Mouse (Mus musculus): ENCODE measurements around the gene Pnkd. TPM values are rescaled to one million over a fixed set of nuclear protein-coding genes. Genes with fewer than 3 reads are reported as not detected.
"Not testable (repeated sequence)": the region's sequence is repeated elsewhere in the genome, so short reads cannot be mapped to it uniquely, and the experiment has no call there.

Gene Pnkd
- polyA plus RNA-seq, 1 experiment from 2014 or later, result 169 TPM

DNA sequence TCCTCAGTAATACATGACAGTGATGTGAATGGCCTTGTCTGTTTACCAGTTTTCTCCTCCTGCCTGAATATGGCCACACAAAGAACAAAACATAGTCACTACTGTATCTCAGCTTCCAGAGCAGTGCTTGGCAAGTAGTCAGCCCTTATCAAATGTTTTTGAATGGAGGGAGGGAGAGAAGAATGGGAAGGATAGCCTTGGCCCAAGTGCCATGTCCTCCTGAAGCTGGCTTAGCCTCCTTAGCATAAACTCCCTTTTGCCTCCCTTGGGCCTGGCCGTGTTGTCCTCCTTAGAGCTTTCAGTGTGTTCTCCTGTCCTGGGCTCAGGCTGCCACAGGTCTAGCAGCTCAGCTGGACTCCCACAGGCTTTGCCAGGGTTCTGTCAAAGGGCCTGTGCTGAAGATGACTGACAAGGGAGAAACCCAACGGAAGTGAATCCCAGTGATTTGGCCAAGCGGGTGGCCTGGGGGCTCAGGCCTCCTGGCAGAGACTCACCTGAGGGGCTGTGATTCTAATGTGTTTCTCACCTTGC, 52.6 kb downstream of the Pnkd start:
- 78% methylated on average over 3 of the region's 3 CpGs for WGBS
- DNase-seq (ENCODE audit: low spot score), result no peak
- Histone ChIP-seq H3K4me3 (replicated peaks; ENCODE audit: low read depth, low read length) (no peak overlapping the region), H3K9ac (ENCODE audit: low read depth, low read length) (no peak overlapping the region), H3K4me2 (ENCODE audit: low read length) (no peak overlapping the region), H3K4me1 (replicated peaks; ENCODE audit: insufficient read depth, low read length) (peaks cover 9% of the 10 kb centered on the region; the same call in 1 of the 2 replicates), H3K36me3 (ENCODE audit: insufficient read depth, low read length) (no peaks in the 10 kb centered on the region), H3K9me3 (replicated peaks; ENCODE audit: low read length) (no peaks in the 10 kb centered on the region), H3K27me3 (ENCODE audit: insufficient read depth, low read length) (no peaks in the 10 kb centered on the region), H3K27ac (no peak overlapping the region)
- no peak for TF ChIP-seq CTCF (IDR thresholded peaks at IDR 0.05; ENCODE audit: low read depth)
- ATAC-seq (replicated peaks; ENCODE audit: low FRiP score, low read depth), result no peak

DNA sequence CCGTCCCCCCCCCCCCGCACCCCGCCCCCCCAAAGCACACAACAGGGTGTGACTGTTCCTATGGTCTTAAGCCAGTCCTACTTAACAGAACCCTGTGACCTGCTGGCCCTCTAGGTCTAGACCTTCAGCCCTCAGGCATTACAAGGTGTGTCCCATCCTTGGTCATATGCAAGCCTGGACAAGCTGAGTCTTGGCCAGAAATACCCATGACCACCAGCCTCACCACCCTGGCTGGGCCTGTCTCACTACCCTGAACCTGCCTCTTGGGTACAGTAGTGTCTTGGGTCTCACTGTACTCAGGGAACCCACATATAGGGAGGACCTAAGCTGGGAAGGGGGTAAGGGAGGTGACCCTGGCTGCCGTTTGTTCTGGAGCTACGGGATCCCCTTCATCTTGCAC, 53.3 kb downstream of the Pnkd start:
- no peaks in the 10 kb centered on the region for H3K27me3 ChIP-seq (ENCODE audit: insufficient read depth, low read length)
- WGBS, result 68% methylated on average over 5 of the region's 5 CpGs
- H3K4me1 ChIP-seq (replicated peaks; ENCODE audit: insufficient read depth, low read length), result peaks cover 9% of the 10 kb centered on the region; the same call in 1 of the 2 replicates
- no peak overlapping the region for H3K27ac ChIP-seq
- no peak for TF ChIP-seq CTCF (IDR thresholded peaks at IDR 0.05; ENCODE audit: low read depth)
- no peak for DNase-seq (ENCODE audit: low spot score)
- H3K9me3 ChIP-seq (replicated peaks; ENCODE audit: low read length), result no peaks in the 10 kb centered on the region
- ATAC-seq (replicated peaks; ENCODE audit: low FRiP score, low read depth), result no peak
- no peaks in the 10 kb centered on the region for H3K36me3 ChIP-seq (ENCODE audit: insufficient read depth, low read length)
- H3K4me3 ChIP-seq (replicated peaks; ENCODE audit: low read depth, low read length), result no peak overlapping the region
- H3K9ac ChIP-seq (ENCODE audit: low read depth, low read length), result no peak overlapping the region
- no peak overlapping the region for H3K4me2 ChIP-seq (ENCODE audit: low read length)

DNA sequence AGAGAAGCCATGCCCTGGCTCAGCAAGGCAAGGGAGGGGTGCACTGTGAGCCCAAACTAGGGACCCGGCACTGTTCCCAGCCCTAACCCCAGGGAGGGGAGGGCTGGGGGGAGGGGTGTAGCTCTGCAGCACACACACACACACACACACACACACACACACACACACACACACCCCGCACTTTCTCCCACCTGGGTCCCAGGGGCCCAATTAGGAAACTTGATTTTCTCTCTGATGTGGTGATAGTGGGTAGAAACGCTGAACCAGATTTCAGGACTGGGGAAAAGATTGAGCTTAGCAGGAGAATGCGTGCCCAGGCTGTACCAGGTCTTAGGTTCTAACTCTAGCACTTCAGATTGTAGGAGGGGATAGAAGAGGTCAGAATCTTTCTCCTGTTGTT, 53.9 kb downstream of the Pnkd start:
- TF ChIP-seq CTCF (IDR thresholded peaks at IDR 0.05; ENCODE audit: low read depth), result no peak
- Histone ChIP-seq H3K9ac (ENCODE audit: low read depth, low read length) (no peak overlapping the region), H3K27me3 (ENCODE audit: insufficient read depth, low read length) (no peaks in the 10 kb centered on the region), H3K4me3 (replicated peaks; ENCODE audit: low read depth, low read length) (no peak overlapping the region), H3K36me3 (ENCODE audit: insufficient read depth, low read length) (no peaks in the 10 kb centered on the region), H3K9me3 (replicated peaks; ENCODE audit: low read length) (no peaks in the 10 kb centered on the region), H3K4me1 (replicated peaks; ENCODE audit: insufficient read depth, low read length) (peaks cover 11% of the 10 kb centered on the region; the same call in 1 of the 2 replicates), H3K4me2 (ENCODE audit: low read length) (no peak overlapping the region), H3K27ac (no peak overlapping the region)
- DNase-seq (ENCODE audit: low spot score) (no peak), ATAC-seq (replicated peaks; ENCODE audit: low FRiP score, low read depth) (no peak)
- 78% methylated on average over 4 of the region's 4 CpGs for WGBS

DNA sequence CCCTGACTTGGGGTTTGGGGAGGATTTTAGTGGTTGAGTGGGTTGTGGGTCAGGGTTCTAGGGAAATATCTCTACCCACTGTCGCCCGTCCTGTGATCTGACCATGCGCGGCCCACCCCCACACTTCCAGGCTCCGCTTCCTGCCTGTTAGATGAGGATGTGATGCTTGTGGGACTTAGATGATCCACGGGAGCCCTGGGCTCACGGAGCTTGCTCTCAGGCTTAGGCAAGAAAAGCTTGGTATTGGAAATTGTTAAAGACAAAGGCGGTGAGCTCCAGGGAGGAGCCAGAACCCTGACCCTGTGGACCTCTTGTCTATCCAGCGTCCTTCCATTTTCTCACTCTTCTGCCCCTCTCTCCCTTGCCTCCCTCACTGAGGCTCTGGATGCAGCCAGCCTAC, 55.2 kb downstream of the Pnkd start:
- WGBS, result 76% methylated on average over 9 of the region's 9 CpGs
- Histone ChIP-seq H3K4me1 (replicated peaks; ENCODE audit: insufficient read depth, low read length) (0 out of 2 replicates have a peak, but pooled peaks cover 17% of the 10 kb centered on the region), H3K4me3 (replicated peaks; ENCODE audit: low read depth, low read length) (no peak overlapping the region), H3K4me2 (ENCODE audit: low read length) (no peak overlapping the region), H3K9ac (ENCODE audit: low read depth, low read length) (no peak overlapping the region), H3K36me3 (ENCODE audit: insufficient read depth, low read length) (no peaks in the 10 kb centered on the region), H3K27me3 (ENCODE audit: insufficient read depth, low read length) (no peaks in the 10 kb centered on the region), H3K9me3 (replicated peaks; ENCODE audit: low read length) (no peaks in the 10 kb centered on the region), H3K27ac (no peak overlapping the region)
- TF ChIP-seq CTCF (IDR thresholded peaks at IDR 0.05; ENCODE audit: low read depth), result no peak
- no peak for ATAC-seq (replicated peaks; ENCODE audit: low FRiP score, low read depth)
- no peak for DNase-seq (ENCODE audit: low spot score)

DNA sequence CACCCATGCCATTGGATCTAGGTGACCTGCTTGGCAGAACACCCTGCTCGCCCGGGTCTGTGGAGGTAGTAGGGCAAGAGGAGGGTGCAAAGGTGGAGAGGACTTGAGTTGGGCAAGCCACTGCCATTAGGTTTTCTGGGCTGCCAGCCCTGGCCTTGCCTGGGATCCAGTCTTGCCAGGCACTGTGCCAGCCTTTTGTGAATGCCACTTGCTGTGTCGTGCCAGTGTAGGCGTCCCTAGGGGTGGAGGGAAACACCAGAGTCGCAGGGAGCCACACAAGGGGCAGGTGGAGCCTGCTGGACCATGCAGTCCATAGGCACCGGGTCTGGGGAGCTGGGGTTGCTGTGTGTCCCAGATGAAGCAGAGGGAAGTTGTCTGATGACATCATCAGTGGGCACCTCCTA, 55.6 kb downstream of the Pnkd start:
- Histone ChIP-seq H3K4me3 (replicated peaks; ENCODE audit: low read depth, low read length) (no peak overlapping the region), H3K4me1 (replicated peaks; ENCODE audit: insufficient read depth, low read length) (0 out of 2 replicates have a peak, but pooled peaks cover 17% of the 10 kb centered on the region), H3K27ac (no peak overlapping the region), H3K4me2 (ENCODE audit: low read length) (no peak overlapping the region), H3K9me3 (replicated peaks; ENCODE audit: low read length) (no peaks in the 10 kb centered on the region), H3K9ac (ENCODE audit: low read depth, low read length) (no peak overlapping the region), H3K27me3 (ENCODE audit: insufficient read depth, low read length) (no peaks in the 10 kb centered on the region), H3K36me3 (ENCODE audit: insufficient read depth, low read length) (no peaks in the 10 kb centered on the region)
- no peak for TF ChIP-seq CTCF (IDR thresholded peaks at IDR 0.05; ENCODE audit: low read depth)
- no peak for DNase-seq (ENCODE audit: low spot score)
- WGBS, result 89% methylated on average over 6 of the region's 6 CpGs
- no peak for ATAC-seq (replicated peaks; ENCODE audit: low FRiP score, low read depth)

DNA sequence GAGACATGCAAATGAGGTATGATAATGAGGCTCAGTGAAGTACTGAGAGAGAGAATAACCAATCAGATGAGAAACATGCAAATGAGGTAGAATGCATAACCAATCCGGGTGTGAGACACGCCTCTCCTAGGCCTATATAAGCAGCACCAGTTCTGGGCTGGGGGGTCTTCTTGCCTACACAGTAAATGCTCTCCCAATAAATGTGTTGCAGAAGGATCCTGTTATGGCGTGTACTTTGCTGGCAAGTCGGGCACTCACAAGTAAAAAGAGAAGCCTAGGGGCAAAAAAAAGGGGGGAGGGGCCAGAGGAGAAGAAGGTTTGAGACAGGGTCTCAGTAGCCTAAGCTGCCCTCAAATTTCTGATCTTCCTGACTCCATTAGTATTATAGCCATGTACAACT, 56.3 kb downstream of the Pnkd start:
- DNase-seq (ENCODE audit: low spot score); H3K27me3 ChIP-seq (ENCODE audit: insufficient read depth, low read length); H3K4me2 ChIP-seq (ENCODE audit: low read length); H3K4me3 ChIP-seq (replicated peaks; ENCODE audit: low read depth, low read length); H3K9me3 ChIP-seq (replicated peaks; ENCODE audit: low read length); ATAC-seq (replicated peaks; ENCODE audit: low FRiP score, low read depth); H3K36me3 ChIP-seq (ENCODE audit: insufficient read depth, low read length); H3K27ac ChIP-seq; H3K9ac ChIP-seq (ENCODE audit: low read depth, low read length): not testable (repeated sequence)
- WGBS, result 90% methylated on average over 4 of the region's 4 CpGs
- 0 out of 2 replicates have a peak, but pooled peaks cover 17% of the 10 kb centered on the region for H3K4me1 ChIP-seq (replicated peaks; ENCODE audit: insufficient read depth, low read length)

DNA sequence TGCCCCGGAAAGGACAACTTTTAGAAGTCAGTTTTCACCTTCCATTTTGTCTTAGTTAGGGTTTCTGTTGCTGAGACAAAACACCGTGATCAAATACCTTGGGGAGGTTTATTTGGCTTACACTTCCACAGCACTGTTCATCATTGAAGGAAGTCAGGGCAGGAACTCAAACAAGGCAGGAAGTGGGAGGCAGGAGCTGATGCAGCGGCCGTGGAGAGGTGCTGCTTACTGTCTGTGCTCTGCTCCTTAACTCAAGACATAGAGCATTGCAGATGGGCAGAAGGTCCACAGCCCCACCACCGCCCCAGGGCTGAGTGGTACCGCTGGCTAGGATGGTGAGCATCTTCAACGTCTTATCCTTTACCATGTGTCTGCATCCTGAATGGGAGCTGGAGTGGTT, 57.2 kb downstream of the Pnkd start:
- Histone ChIP-seq H3K4me2 (ENCODE audit: low read length) (no peak overlapping the region), H3K4me3 (replicated peaks; ENCODE audit: low read depth, low read length) (no peak overlapping the region), H3K9ac (ENCODE audit: low read depth, low read length) (no peak overlapping the region), H3K27ac (no peak overlapping the region), H3K36me3 (ENCODE audit: insufficient read depth, low read length) (no peaks in the 10 kb centered on the region), H3K27me3 (ENCODE audit: insufficient read depth, low read length) (no peaks in the 10 kb centered on the region), H3K9me3 (replicated peaks; ENCODE audit: low read length) (no peaks in the 10 kb centered on the region), H3K4me1 (replicated peaks; ENCODE audit: insufficient read depth, low read length) (0 out of 2 replicates have a peak, but pooled peaks cover 17% of the 10 kb centered on the region)
- WGBS, result 73% methylated on average over 7 of the region's 7 CpGs
- ATAC-seq (replicated peaks; ENCODE audit: low FRiP score, low read depth) (no peak), DNase-seq (ENCODE audit: low spot score) (no peak)
- no peak for TF ChIP-seq CTCF (IDR thresholded peaks at IDR 0.05; ENCODE audit: low read depth)

Data from kidney, postnatal 0 days (tissue).